Mouse (Mus musculus) MEL-GATA-1-ER (cell line): ENCODE results near the gene Rps3a1.
"Not testable (repeated sequence)": the region's sequence is repeated elsewhere in the genome, so short reads cannot be mapped to it uniquely, and the experiment has no call there.

ENCODE experiments used
- DNase-seq: peaks from one replicate; pipeline ENCODE4 v3.0.0-alpha.2; 2012; ENCODE audit warnings: low read depth; ENCODE audit errors: extremely low read depth

The Rps3a1 gene

DNA sequence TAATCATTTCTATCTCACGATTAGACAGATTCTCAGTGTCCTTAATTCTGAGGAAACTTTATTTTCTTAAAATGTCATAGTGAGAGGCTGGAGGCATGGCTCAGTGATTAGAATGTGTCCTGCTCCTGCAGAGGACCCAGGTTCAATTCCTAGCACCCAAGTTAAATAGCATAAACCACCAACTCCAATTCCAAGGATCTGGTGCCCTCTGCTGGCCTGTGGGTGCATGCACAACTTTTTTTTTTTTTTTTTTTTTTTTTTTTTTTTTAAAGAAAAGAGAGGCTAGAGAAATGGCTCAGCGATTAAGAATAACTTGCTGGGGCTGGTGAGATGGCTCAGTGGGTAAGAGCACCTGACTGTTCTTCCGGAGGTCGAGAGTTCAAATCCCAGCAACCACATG is 25.6 kb downstream of the Rps3a1 start:
- no peak for DNase-seq

DNA sequence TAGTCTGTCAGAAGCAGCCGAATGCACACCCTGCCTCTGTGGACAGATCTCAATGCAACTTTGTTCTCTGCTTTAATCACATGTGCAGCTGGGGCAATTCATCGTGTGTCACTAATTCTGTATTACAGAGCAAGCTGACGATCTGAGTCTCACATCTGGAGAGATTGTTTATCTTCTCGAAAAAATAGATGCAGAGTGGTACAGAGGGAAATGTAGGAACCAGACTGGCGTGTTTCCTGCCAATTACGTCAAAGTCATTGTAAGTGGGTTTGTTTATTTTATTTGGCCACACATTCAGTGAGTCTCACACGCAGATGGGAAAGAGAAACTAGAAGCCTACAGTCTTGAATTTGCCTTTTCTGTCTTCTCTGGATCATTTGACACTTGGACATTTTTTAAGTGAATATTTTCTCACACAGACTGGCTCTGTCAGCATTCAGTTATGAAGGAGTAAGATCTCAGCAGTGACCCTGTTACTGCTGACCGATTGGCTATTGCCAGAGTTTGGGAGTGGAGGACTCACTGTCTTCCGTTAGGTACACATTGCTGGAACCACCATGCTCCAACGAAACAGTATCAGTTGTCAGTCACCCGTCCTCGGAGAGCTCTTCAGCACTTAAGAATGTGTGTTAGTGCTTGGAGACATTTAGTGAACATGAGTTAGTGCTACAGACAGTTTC is 27.7 kb downstream of the Rps3a1 start:
- no peak for DNase-seq

DNA sequence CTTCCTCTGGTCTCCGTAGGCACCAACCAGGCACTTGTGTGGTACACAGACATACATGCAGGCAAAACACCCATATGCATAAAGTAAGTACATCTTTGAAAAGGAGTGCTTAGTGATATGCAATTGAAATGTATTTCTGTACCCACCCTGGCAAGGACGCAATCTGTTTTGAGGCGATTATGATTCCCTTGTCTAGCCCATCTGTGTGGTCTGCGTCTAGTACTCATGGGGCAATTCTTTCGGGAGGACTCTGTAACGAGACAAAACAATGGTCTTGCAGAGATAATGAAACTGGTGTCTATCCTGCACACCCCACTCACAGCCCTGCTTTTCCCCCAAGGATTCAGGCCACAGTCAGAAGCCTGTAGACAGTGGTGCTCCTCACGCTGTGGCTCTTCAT is 29.7 kb downstream of the Rps3a1 start:
- no peak for DNase-seq

DNA sequence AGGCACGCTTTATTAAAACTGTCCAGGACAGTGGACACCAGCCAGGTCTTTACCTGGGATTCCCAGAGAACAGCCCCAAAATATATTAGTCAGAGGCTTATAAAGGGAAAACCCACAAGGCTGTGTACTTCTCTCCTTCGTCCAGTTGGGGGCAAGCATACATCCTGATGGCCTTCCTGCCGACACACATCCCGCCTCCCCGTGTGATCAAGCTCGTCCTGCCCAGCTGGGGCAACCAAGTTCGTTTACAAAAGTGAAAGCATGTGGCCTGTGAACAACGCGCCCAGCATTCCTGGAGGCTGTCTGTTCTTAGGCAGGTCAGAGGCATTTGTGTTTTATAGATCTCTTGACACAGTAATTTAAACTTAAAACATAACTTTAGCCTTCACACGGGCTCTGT is 32.4 kb downstream of the Rps3a1 start:
- no peak for DNase-seq

DNA sequence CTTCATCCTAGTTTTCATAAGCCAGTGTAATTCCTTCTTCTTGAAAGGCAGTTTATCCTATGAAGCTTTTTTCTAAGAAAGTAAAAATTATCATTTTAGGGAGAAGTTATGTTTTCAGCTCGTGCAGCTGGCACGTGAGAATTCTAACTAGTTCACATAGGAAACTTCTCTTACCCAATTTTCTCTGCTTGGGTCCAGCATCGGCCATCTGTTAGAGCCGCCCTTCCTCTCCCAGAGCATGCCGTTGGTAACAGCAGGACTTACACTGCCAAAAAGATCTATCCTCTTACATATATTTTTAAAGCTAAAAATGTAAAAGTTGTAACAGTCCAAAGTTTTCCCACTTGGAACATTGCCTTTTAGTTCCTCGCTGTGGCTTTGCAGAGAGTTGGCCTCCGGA is 33.4 kb downstream of the Rps3a1 start:
- no peak for DNase-seq

DNA sequence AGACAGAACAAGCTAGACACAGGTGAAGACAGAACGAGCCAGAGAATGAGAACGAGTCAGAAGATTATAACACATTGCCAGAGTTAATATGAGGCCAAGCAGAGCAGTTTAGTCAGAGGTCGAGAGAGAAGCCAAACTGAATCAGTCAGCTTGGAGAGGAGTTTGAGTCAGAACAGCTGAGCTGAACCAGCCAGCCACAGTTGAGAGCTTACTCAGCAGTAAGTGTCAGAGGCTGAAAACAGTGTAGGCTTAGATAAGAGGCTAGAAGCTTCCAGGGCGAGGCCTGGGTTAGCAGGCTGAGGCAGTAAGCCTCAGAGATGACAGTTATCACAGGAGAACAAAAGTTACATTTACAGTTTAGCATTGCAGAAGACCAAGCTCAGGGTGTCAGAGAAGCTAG is 33.9 kb downstream of the Rps3a1 start:
- DNase-seq = peak; percentile 97

DNA sequence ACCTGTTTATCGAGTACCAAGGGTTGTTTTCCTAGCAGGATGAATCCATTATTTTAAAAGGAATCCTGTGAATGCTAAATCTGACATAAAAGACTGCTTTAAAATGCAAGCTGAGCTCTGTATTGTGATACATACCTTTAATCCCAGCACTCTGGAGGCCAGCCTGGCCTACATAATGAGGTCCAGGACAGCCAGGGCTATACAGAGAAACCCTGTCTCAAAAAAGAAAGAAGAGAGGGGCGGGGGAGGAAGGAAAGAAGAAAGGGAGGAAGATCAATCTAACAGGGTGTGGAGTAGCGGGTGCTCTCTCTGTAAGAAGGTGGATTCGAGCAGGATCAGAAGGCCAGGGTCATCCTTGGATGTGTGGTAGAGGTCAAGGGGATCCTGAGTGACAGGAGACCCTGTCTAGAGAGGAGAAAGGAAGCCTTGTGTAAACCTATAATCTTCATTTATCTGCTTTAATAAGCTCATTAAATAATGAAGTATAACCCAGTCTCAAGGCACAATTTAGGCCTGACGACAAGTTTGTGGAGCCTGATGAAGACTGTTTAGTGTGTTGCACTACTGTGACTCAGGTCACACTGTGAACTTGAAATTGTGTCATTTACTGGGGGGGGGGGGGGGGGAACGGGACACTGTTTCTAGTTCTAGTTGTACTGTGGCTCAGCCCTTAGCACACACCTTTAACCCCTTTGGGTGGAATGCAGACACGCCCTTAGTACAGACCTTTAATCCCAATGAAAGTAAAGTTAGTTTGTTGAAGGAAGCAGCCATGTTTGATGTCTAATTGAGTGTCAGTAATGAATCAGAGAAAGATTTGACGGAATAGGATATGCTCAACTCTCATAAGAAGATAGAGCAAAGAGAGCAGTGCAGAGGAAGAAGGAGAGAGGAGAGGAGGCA is 34.6 kb downstream of the Rps3a1 start:
- no peak for DNase-seq

DNA sequence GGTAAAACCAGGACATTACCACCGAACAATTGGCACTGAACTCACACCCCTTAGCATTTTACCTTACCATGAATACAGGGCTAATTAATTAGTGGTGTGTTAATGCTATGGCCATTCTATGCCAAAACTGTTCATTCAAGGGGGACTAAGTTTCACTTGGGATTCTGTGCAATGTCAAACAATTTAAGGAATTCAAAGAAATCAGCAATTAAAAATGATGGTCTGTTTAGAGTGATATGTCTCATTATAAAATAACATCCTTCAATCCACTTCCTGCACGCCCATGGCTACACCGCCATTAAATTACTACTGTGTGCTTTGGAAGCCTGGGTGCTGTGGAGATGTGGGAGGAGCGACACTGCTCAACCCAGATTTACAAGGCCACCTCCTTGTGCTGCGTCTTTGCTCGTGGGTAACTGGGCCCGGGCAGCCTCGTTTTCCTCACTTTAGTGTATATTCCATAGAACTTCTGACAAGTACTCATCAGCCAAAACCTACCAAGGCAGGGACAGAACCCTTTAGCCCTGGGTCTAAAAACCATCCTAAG is 36.3 kb downstream of the Rps3a1 start:
- DNase-seq = no peak

DNA sequence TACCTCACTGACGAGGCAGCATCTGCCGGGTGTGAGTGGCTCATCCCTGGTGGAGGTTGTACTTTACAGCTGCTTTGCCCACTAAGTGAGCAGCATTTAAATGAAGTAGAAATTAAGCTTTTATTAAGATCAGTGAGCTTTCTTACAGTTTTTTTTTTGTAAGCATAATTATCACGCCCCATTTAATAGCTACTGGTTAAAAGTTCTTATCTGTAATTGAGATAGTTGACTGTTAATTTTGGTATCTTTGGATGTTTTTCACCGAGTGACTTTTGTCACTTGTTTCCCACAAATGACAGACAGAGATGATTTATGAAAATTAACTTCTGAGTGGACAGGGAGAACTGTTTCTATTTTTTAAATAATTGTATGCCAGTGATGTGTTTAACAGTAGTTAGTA is 37.6 kb downstream of the Rps3a1 start:
- no peak for DNase-seq

DNA sequence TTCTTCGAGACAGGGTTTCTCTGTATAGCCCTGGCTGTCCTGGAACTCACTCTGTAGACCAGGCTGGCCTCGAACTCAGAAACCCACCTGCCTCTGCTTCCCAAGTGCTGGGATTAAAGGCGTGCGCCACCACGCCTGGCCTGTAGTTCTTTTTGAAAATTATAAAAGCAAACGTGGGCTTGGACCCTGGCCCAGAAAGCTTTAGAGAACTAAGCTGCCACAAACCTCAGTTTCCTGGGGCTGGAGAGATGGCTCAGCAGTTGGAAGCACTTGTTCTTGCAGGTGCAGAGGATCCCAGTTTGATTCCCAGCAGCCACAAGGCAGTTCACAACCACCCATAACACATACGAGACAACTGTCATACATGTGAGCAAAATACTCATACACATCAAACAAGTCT is 38.1 kb downstream of the Rps3a1 start:
- not testable (repeated sequence) for DNase-seq

DNA sequence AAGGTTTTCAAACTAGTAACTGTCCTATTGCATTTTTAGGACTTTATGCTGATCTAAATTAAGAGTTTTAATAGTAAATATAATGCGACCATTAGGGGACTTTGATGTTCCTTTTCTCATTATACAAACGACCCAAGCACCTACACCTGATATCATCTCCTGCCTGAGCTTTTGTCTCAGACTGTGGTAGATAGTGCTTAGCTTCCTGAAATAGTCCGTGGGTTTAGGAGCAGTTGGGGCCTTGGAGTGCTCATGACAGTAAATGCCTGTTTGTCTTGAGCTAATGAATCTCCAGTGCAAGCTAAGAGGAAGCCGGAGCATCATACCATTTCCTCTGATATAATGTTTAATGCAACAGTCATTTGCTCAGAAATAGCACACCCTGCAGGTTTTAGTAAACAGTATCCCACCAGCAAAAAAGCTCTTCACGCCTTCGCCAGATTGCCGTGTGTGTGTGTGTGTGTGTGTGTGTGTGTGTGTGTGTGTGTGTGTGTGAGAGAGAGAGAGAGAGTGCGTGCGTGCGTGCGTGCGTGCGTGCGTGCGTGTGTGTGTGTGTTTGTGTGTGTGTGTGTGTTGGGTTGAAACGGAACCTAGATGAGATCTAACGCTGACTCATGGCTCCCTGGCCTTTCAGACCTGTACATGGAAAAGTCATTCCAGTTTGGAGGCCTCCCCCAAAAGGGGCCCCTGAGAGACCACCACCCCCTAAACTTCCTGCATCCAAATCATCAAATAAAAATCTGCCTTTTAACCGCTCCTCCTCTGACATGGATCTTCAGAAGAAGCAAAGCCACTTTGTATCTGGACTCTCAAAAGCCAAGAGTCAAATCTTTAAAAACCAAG is 38.8 kb downstream of the Rps3a1 start:
- peak; percentile 66 for DNase-seq

DNA sequence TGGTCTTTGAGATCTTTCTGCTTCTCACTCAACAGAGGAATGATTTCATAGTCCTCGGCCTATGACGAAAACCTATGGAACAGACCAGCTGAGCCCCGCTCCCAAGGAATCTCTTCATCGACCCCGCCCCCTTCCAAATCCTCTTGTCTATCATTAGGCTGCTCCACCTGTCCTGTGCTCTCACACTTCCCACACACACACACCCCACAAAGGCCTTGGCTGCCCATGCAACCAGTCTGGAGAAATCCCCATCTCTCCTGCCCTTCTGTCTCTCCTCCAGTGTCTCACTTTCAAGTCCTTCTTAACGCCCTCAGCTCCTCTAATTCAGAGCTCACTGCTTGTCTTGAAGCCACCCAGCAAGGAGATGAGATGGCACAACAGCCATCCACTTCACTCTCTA is 40.5 kb downstream of the Rps3a1 start:
- no peak for DNase-seq

DNA sequence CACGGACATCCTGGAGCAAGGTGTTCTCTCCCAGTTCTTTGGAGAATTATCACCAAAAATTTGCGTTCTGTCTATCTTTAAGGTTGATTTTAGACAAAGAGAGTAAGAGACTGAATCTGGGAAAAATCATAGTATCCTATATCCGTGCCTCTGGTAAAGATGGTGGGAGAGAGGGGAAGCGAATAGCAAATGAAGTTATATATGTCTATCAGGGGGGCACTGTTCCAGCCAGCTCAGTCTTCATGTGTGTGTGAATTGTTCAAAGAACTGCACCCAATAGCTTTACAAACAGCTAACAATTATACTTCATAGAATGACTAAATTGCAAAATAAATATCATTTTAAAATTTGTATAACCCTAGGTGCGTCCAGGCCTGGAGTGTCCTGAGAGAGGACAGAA is 48.6 kb downstream of the Rps3a1 start:
- DNase-seq = no peak

DNA sequence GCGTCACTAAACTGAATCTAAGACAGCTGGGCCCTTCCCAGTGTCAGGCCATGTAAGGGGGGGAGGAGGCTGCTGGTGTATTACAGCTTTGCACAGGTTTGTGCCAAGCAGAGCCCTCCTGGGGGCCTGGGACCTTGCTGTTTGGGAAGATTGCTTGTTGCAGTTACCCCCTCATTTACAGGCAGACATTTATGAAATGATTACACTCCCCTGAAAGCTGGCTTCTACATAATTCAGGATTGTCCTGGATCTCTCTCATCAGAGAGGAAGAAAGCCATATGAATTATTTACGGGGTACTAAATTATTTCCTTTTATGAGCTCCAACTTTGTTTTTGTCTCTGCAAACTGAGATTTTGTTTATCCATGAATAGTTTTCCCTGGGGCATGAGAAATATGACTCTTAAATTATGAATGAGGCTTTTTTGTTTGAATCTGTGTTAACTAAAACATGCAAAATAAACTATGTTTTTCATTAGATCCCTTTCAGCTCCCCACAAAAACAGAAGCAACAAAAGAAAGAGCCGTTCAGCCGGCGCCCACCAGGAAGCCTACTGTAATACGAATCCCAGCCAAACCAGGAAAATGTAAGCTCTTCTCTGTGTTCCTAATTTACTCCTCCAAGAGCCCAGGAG is 49.2 kb downstream of the Rps3a1 start:
- DNase-seq = no peak
